Mouse (Mus musculus) midbrain, embryonic 14.5 days (tissue): ENCODE measurements around the gene Nabp1. TPM values are rescaled to one million over a fixed set of nuclear protein-coding genes. Genes with fewer than 3 reads are reported as not detected.

ENCODE experiments used
- ATAC-seq: fragments of 200-750 bp; cut with Nextera tagmentation; 2 replicates; pipeline ENCODE4 v1.8.0; 2017; ENCODE audit warnings: moderate number of reproducible peaks, moderate library complexity; ENCODE audit not compliant: low FRiP score, low TSS enrichment
- DNase-seq: peaks from one replicate; pipeline ENCODE4 v3.0.0-alpha.2; 2015
- H3K27ac ChIP-seq: fragments of 300-500 bp; sonication (generic); replicated peaks from 2 replicates; pipeline ENCODE4 v1.5.1; 2014; ENCODE audit warnings: mild to moderate bottlenecking, low read depth, low read length, moderate library complexity
- H3K27me3 ChIP-seq: fragments of 300-500 bp; sonication (generic); 2 replicates; pipeline ENCODE4 v1.6.1; 2014; ENCODE audit warnings: low read length, control low read depth, mixed read lengths; ENCODE audit not compliant: control insufficient read depth, insufficient read depth
- H3K36me3 ChIP-seq: fragments of 300-500 bp; sonication (generic); 2 replicates; pipeline ENCODE4 v1.6.1; 2014; ENCODE audit warnings: low read length, control low read depth; ENCODE audit not compliant: control insufficient read depth, insufficient read depth
- H3K4me1 ChIP-seq: fragments of 300-500 bp; sonication (generic); 2 replicates; pipeline ENCODE4 v1.6.1; 2014; ENCODE audit warnings: mild to moderate bottlenecking, antibody characterized with exemption, low read length, control low read depth; ENCODE audit not compliant: control insufficient read depth, insufficient read depth
- H3K4me2 ChIP-seq: fragments of 300-500 bp; sonication (generic); 2 replicates; pipeline ENCODE4 v1.6.1; 2014; ENCODE audit warnings: mild to moderate bottlenecking, low read length, moderate library complexity
- H3K4me3 ChIP-seq: fragments of 300-500 bp; sonication (generic); replicated peaks from 2 replicates; pipeline ENCODE4 v1.5.1; 2014; ENCODE audit warnings: low read depth, low read length
- H3K9ac ChIP-seq: fragments of 300-500 bp; sonication (generic); replicated peaks from 2 replicates; pipeline ENCODE4 v1.6.1; 2014; ENCODE audit warnings: mild to moderate bottlenecking, low read length, moderate library complexity
- H3K9me3 ChIP-seq: fragments of 300-500 bp; sonication (generic); 2 replicates; pipeline ENCODE4 v1.6.1; 2016; ENCODE audit warnings: low read length, control low read depth, mixed read lengths; ENCODE audit not compliant: control insufficient read depth
- WGBS: fragments of 180-500 bp; shearing (Covaris S2); extraction: QIAGEN DNeasy Blood & Tissue Kit; methylation state at CpG from one replicate; pipeline ENCODE4 v1.1.7; 2014; 5-methylcytosine and 5-hydroxymethylcytosine counted together
- polyA plus RNA-seq: library from polyadenylated mRNA; unstranded; fragments of >200 nt; fragmentation: Nextera tagmentation; extraction: Ambion mirVana; gene quantifications from 2 replicates; pipeline ENCODE4 v1.2.1, GENCODE M21; 2014

Nabp1 gene
- polyA plus RNA-seq: 8.1 and 11.3 TPM in 2 replicates

DNA sequence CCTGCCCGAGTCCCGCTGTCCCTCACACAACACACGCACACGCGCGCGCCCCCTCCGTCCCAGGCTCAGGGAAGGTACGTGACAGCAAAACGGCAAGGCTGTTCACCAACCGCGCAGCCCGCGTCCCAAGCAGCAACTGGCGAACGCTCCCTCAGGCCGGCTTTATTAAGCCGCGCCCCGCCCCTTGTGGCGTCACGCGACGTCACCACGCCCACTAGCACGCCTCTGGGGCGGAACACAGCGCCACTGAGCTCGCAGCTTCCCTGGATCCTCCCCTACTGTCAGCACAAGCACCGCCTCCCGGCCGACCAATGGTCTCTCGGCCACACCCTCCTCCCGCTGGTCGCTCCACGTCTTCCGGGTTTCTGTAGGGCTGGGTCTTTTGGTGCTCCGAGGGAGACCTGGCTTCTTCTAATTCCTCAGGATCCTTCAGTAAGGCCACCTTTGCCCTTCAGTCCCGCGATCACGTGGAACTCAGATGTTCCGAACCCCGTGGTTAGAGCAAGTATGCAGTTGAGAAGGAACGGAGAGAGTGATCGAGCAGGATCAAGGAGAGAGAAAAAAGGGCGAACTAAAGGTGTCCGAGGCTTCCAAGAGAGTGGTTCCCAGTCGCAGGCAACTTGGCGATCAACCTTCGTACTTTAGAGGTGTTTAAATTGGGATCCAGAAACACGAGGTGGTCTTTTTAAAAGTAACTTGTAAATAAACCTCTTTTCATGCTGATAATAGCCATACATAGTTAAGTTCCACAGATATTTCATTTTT is at the start of gene Nabp1:
Gene Nabp1 (minus strand): TSS at position 164 of the 765 bp plus-strand sequence.
- Histone ChIP-seq H3K4me1 (no peaks in the 10 kb centered on the region), H3K9ac (peak within 1 kb of the TSS; percentile 64), H3K27me3 (no peaks in the 10 kb centered on the region), H3K36me3 (no peaks in the 10 kb centered on the region), H3K4me3 (peak within 1 kb of the TSS; percentile 69), H3K27ac (peak within 1 kb of the TSS; percentile 78), H3K9me3 (no peaks in the 10 kb centered on the region), H3K4me2 (peak within 1 kb of the TSS; percentile 99)
- peak; percentile 100 for ATAC-seq
- DNase-seq: peak; percentile 99
- whole genome bisulfite sequencing: under 1% methylated on average over 51 of the region's 51 CpGs

DNA sequence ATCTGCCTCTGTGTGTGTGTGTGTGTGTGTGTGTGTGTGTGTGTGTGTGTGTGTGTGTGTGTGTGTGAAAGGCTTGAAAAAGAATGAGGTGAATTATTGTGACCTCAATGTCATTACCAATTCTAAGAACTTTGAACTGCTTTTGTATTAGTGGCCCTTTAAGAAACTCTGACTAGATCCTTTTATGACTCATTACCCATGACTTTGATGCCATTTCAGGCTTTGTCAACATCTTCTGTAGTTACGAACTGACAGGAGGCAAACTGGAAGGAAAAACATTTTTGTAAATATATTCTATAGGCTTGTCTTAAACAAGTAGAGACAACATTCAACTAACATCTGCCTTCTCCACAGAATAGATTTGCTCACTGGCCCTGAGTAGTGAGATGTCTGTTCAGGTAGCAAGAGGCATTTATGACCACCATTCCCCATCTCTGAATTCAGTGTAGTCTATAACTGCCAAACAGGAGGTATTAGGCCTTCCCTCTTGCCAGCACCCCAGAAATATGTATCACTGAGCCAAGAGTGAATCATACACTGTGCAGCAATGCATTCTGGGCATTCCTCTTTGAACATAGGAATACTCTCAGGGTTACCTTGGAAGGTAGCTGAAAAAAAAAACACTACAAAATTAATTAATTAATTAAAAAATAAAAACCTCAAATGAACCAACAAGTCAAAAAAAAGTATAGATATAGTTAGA is 47.5 kb upstream of the Nabp1 start:
- no peak overlapping the region for H3K27ac ChIP-seq
- no peaks in the 10 kb centered on the region for H3K4me1 ChIP-seq
- DNase-seq (no peak), ATAC-seq (no peak)
- 58% methylated on average over 1 of the region's 1 CpGs for WGBS
- H3K27me3 ChIP-seq: no peaks in the 10 kb centered on the region
- no peaks in the 10 kb centered on the region for H3K36me3 ChIP-seq
- no peak overlapping the region for H3K4me2 ChIP-seq
- no peaks in the 10 kb centered on the region for H3K9me3 ChIP-seq
- H3K9ac ChIP-seq: no peak overlapping the region
- H3K4me3 ChIP-seq: no peak overlapping the region

DNA sequence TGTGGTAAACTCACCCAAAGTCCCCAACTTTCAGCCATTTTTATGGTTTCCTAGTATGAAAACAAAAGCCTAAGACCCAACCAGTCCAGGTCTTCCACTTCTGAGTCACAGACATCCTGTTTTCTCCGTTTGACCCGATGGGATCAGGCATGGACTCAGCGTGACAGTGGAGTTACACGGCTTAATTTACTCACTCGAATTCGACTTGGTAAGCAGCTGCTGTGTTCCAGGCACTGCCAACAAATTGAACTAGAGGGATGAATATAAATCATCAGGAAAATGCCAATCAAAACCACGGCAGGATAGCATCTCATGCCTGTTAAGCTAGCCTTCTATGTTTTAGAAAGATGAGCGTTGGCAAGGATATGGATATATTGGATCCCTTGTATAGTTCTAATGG is 43.4 kb upstream of the Nabp1 start:
- ATAC-seq (no peak), DNase-seq (peak; percentile 55)
- 19% methylated on average over 8 of the region's 8 CpGs for WGBS

DNA sequence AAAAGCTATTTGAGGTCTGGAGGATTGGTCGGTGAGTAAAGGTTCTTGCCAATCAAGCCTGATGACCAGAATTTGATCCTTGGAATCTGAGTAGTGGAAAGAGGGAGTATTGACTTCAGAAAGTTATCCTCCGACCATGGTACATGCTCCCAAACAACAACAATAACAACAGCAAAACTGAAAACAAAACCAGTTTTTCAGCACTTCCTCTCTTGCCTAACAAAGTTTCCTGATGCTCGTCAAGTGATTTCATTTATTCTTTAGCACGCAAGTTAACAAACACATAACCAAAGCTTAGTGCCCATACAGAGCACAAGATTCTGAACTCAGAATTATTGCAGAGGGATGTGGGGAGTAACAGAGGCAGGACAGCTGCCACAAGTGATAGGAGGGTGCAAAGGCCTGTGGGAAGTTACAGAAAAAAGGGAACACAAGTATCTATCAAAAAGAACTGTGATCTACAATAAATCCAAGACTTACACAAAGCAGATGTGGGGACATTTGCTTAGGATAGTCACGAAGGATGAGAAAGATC is 42.1 kb upstream of the Nabp1 start:
- Histone ChIP-seq H3K9ac (no peak overlapping the region), H3K9me3 (no peaks in the 10 kb centered on the region), H3K27ac (no peak overlapping the region), H3K4me2 (no peak overlapping the region), H3K27me3 (no peaks in the 10 kb centered on the region), H3K4me3 (no peak overlapping the region), H3K36me3 (no peaks in the 10 kb centered on the region), H3K4me1 (no peaks in the 10 kb centered on the region)
- WGBS: 86% methylated on average over 5 of the region's 5 CpGs
- no peak for DNase-seq
- ATAC-seq: no peak

More for the DNA sequence above, 43.4 kb upstream of the Nabp1 start:
- H3K4me3 ChIP-seq: no peak overlapping the region
- H3K27me3 ChIP-seq: no peaks in the 10 kb centered on the region
- H3K4me1 ChIP-seq: no peaks in the 10 kb centered on the region
- no peak overlapping the region for H3K4me2 ChIP-seq
- no peak overlapping the region for H3K27ac ChIP-seq
- no peaks in the 10 kb centered on the region for H3K9me3 ChIP-seq
- no peak overlapping the region for H3K9ac ChIP-seq
- no peaks in the 10 kb centered on the region for H3K36me3 ChIP-seq

DNA sequence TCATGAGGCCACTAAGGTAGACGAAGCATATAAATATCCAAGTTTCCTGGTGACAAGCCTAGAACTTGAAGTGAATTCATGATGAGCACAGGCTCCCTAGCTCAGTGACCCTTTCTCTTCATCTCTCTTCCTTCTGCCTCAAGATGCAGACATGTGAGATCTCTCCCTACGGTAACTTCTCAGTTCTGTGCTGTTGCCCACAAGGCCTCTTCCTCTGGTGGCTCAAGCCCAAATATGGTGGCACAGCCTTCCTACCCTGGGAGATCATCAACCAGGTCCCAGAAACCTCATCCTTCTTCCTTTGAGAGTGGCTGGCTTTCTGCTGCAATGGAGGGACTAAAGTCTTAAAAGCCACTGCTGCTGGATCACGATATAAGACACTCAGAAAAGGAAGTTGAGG is 40.9 kb upstream of the Nabp1 start:
- 91% methylated on average over 3 of the region's 3 CpGs for WGBS
- no peak overlapping the region for H3K27ac ChIP-seq
- H3K4me1 ChIP-seq: no peaks in the 10 kb centered on the region
- no peaks in the 10 kb centered on the region for H3K9me3 ChIP-seq
- no peak overlapping the region for H3K4me2 ChIP-seq
- no peak overlapping the region for H3K4me3 ChIP-seq
- no peaks in the 10 kb centered on the region for H3K27me3 ChIP-seq
- no peaks in the 10 kb centered on the region for H3K36me3 ChIP-seq
- no peak for DNase-seq
- ATAC-seq: no peak
- no peak overlapping the region for H3K9ac ChIP-seq

DNA sequence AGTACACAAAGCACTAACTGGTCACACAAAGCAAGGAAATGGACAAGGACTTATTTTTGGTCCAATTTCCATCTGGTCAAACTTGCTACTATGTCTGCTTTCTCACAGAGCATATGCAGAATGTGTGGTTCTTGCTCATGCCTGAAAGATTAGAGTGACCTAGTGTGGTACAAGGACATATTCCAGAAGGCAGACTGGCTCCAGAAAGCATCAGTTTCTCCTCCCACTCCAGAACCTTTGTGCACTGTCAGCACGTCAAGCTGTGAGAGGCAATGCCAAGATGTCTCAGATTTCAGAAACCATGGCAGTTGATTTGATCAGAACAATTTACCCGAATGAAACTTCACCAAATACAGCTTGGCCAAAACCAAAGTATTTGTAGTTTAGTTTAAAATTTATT is 37.4 kb upstream of the Nabp1 start:
- Histone ChIP-seq H3K9ac (no peak overlapping the region), H3K36me3 (no peaks in the 10 kb centered on the region), H3K27me3 (no peaks in the 10 kb centered on the region), H3K4me3 (no peak overlapping the region), H3K4me2 (no peak overlapping the region), H3K4me1 (no peaks in the 10 kb centered on the region), H3K27ac (no peak overlapping the region), H3K9me3 (no peaks in the 10 kb centered on the region)
- WGBS: 56% methylated on average over 2 of the region's 2 CpGs
- ATAC-seq: no peak
- DNase-seq: no peak

DNA sequence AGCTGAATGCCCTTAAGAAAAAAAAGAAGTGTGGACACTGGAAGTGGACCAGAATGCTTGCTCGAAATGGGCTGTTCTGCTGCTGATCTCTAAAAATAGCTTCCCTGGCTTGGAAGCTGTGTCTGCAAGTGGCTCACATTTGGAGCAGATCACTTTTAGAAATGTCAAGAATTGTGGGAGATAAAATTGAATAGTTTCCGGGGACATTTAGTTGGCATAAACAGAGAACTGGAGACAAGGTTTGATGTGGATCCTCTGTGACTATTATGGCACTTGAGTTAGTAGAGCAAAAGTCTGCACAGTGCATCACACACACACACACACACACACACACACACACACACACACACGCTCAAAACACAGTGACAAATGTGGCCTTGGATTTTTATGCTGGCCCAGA is 36.8 kb upstream of the Nabp1 start:
- Histone ChIP-seq H3K9ac (no peak overlapping the region), H3K4me3 (no peak overlapping the region), H3K27ac (no peak overlapping the region), H3K4me2 (no peak overlapping the region), H3K9me3 (no peaks in the 10 kb centered on the region), H3K4me1 (no peaks in the 10 kb centered on the region), H3K36me3 (no peaks in the 10 kb centered on the region), H3K27me3 (no peaks in the 10 kb centered on the region)
- no peak for ATAC-seq
- DNase-seq: no peak
- WGBS: 92% methylated on average over 3 of the region's 3 CpGs

DNA sequence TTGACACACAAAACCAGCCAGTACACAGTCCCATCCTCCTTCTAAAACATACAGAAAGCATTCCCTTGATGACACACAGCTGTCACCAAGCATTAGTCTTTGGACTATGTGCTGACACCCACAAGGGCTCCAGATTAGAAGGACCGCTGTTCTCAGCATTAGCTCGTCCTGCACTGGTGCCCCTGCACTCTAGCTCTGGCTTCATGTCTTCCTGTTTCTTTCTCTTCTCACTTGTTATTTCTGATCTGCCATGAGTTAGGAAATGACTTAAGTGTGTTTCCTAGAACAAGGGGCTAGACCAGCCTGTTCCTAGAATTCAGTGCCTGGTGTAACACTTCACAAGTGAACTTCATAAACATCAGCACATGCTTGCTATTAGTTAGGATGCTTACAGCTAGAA is 36.2 kb upstream of the Nabp1 start:
- no peaks in the 10 kb centered on the region for H3K36me3 ChIP-seq

More for the DNA sequence above, 36.2 kb upstream of the Nabp1 start:
- DNase-seq (no peak), ATAC-seq (no peak)
- Histone ChIP-seq H3K4me2 (no peak overlapping the region), H3K27me3 (no peaks in the 10 kb centered on the region), H3K9ac (no peak overlapping the region), H3K4me3 (no peak overlapping the region), H3K4me1 (no peaks in the 10 kb centered on the region), H3K9me3 (no peaks in the 10 kb centered on the region), H3K27ac (no peak overlapping the region)
- WGBS: 87% methylated on average over 2 of the region's 2 CpGs
